Mouse (Mus musculus) effector memory CD4-positive, alpha-beta T cell, adult 7 months (primary cell): ENCODE results near the gene Slfnl1. TPM values are rescaled to one million over a fixed set of nuclear protein-coding genes. Genes with fewer than 3 reads are reported as not detected.

Experiments used
- polyA plus RNA-seq: library from polyadenylated mRNA; unstranded; fragments of 100-300 nt; shearing (Covaris generic); gene quantifications from one replicate; pipeline ENCODE4 v1.2.1, GENCODE M21; 2017

Gene Slfnl1
- polyA plus RNA-seq = 0.22 TPM

GRCm38 (mm10) chr4:120531986-120532385 lies at the start of gene Slfnl1:
Gene Slfnl1 (plus strand): TSS chr4:120532231.

GRCm38 (mm10) chr4:120569486-120570437 lies 37.7 kb downstream of the Slfnl1 start, which contains the start of gene Ctps:
Gene Ctps (minus strand): TSS chr4:120570276.

Other genes with a start within 250 kb of the Slfnl1 start
- not detected for gene Foxo6, start 244.9 kb upstream of the Slfnl1 start, polyA plus RNA-seq
- gene Scmh1, start 127.0 kb upstream of the Slfnl1 start, polyA plus RNA-seq = 8.3 TPM
- gene Ctps, start 38.0 kb downstream of the Slfnl1 start, polyA plus RNA-seq = 22.6 TPM
- not detected for gene Gm8439, start 56.5 kb downstream of the Slfnl1 start, polyA plus RNA-seq
- 0.72 TPM for gene Cited4, start 134.3 kb downstream of the Slfnl1 start, polyA plus RNA-seq
- gene Kcnq4, start 216.4 kb downstream of the Slfnl1 start, polyA plus RNA-seq = not detected